ENCODE assay signal across 8 mouse cellular contexts in the genomic region with DNA sequence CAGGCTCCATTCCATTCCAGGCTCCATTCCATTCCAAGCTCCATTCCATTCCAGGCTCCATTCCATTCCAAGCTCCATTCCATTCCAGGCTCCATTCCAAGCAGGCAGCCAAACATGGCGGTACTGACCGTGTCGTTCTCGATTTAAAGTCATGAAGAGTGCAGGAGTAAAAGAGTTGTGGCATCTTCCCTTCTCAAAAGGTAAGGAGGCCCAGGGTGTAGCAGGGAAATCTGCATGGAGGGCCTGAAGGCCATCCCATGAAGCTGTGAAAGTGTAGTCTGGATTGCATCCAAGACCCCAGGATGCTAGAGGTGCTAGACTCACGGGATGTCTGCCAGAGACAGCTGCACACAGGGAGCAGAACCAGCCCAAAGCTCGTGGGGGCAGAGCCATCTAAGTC. TPM values are rescaled to one million over a fixed set of nuclear protein-coding genes. Genes with fewer than 3 reads are reported as not detected.
A peak's percentile ranks its signal among the peaks of the same experiment; 100 is the strongest.
DNase-seq lines count a peak whose midpoint lies in the region; ATAC-seq and TF ChIP-seq lines count a peak whose summit lies in the region.

No protein-coding gene starts in this region.

- H3K27ac ChIP-seq in left cerebral cortex, adult 2 months, result no peak overlapping the region
- no peak overlapping the region for H3K27ac ChIP-seq in limb, embryonic 13.5 days

- H3K9ac ChIP-seq in limb, embryonic 13.5 days, result peak overlapping the region; percentile 27; the same call in 1 of the 2 replicates

- no peak for DNase-seq in left cerebral cortex, adult 2 months (ENCODE audit: extremely low spot score in 1 of 2, low spot score in 2 of 2)
- no peak for DNase-seq in left cerebral cortex, postnatal 4 days
- peak; percentile 43 for DNase-seq in brain, embryonic 14.5 days (ENCODE audit: low read depth)
- DNase-seq in heart, postnatal 14 days, result peak; percentile 25 to 55
- DNase-seq in adipocyte (ENCODE audit: low spot score), result no peak

- H3K27me3 ChIP-seq in limb, embryonic 13.5 days, result peaks cover 5% of the 10 kb centered on the region

- 46% methylated on average over 6 of the region's 6 CpGs for WGBS in limb, embryonic 13.5 days

- no peak for TF ChIP-seq CTCF in left cerebral cortex, adult 2 months (IDR thresholded peaks at IDR 0.05)
- TF ChIP-seq CTCF in brain, embryonic 14.5 days (IDR thresholded peaks at IDR 0.05; ENCODE audit: borderline replicate concordance, extremely low read depth, insufficient read depth, insufficient read length), result no peak

- no peak for TF ChIP-seq POLR2A in brain, embryonic 14.5 days (IDR thresholded peaks at IDR 0.05; ENCODE audit: borderline replicate concordance, extremely low read depth, insufficient read depth, insufficient read length, poor library complexity, severe bottlenecking)

- intact Hi-C loops in left cerebral cortex, adult 2 months (cut with DNase I), result loop anchor here (1.0 to 5.0 kb wide), 2 partner anchors 16 to 53 kb away; no protein-coding TSS in a partner anchor
- intact Hi-C loops in left cerebral cortex, postnatal 4 days (cut with DNase I), result no loop called here
- intact Hi-C loops in heart, postnatal 14 days (cut with DNase I), result loop anchor here (10.0 kb wide), 1 partner anchor 240 kb away; no protein-coding TSS in a partner anchor

- peak overlapping the region; percentile 44 for H3K4me2 ChIP-seq in limb, embryonic 13.5 days (replicated peaks)

- H3K9me3 ChIP-seq in limb, embryonic 13.5 days, result no peaks in the 10 kb centered on the region

- peaks cover 15% of the 10 kb centered on the region for H3K4me1 ChIP-seq in limb, embryonic 13.5 days

- peaks cover 4% of the 10 kb centered on the region for H3K36me3 ChIP-seq in limb, embryonic 13.5 days

- no peak for ATAC-seq in limb, embryonic 13.5 days (ENCODE audit: low FRiP score, low read depth)
- no peak for ATAC-seq in megakaryocyte progenitor cell, adult 5-6 weeks (replicated peaks; ENCODE audit: poor library complexity)
- ATAC-seq in megakaryocyte-erythroid progenitor cell, adult 5-6 weeks (replicated peaks; ENCODE audit: low FRiP score, low TSS enrichment, poor library complexity, severe bottlenecking), result no peak

- H3K4me3 ChIP-seq in left cerebral cortex, adult 2 months, result peak overlapping the region; percentile 24; the same call in 1 of the 2 replicates
- peak overlapping the region; percentile 33 for H3K4me3 ChIP-seq in limb, embryonic 13.5 days

RNA-seq across cellular contexts. Expression of a gene that starts 2.5 kb away (rescaled TPM):
- 10 to 100 TPM; 12.6 to 17.0 TPM for total RNA-seq in left cerebral cortex, adult 2 months (2021)
- total RNA-seq in left cerebral cortex, postnatal 4 days (2021), result 10 to 100 TPM; 21.1 to 22.7 TPM
- 15.6 and 15.9 TPM in 2 replicates for polyA plus RNA-seq in brain, embryonic 14.5 days (2012; rRNA removed)
- total RNA-seq in heart, postnatal 14 days (2021), result 10 to 100 TPM; 43.5 to 54.0 TPM
- 88.6 and 92.9 TPM in 2 replicates for polyA plus RNA-seq in limb, embryonic 13.5 days (2015; fragmentation: Nextera tagmentation; extraction: Ambion mirVana)
- total RNA-seq in megakaryocyte progenitor cell, adult 5-6 weeks (2015), result 62.5 and 68.2 TPM in 2 replicates
- 42.4 and 44.9 TPM in 2 replicates for total RNA-seq in megakaryocyte progenitor cell, adult 5-6 weeks (2017)
- 11.5 and 19.0 TPM in 2 replicates for total RNA-seq in megakaryocyte-erythroid progenitor cell, adult 5-6 weeks (2014; fragmentation: Nextera tagmentation)
- total RNA-seq in megakaryocyte-erythroid progenitor cell, adult 5-6 weeks (2017), result 16.7 and 17.0 TPM in 2 replicates

RNA-seq across cellular contexts. Expression of a gene that starts 28.8 kb away (rescaled TPM):
- 1 to 10 TPM; 2.7 to 3.0 TPM for total RNA-seq in left cerebral cortex, adult 2 months (2021)
- total RNA-seq in left cerebral cortex, postnatal 4 days (2021), result 1 to 10 TPM; 2.2 to 3.0 TPM
- polyA plus RNA-seq in brain, embryonic 14.5 days (2012; rRNA removed), result 0.63 and 1.3 TPM in 2 replicates
- 10 to 100 TPM; 62.0 to 65.2 TPM for total RNA-seq in heart, postnatal 14 days (2021)
- 7.3 and 8.8 TPM in 2 replicates for polyA plus RNA-seq in limb, embryonic 13.5 days (2015; fragmentation: Nextera tagmentation; extraction: Ambion mirVana)
- 0.34 and 0.57 TPM in 2 replicates for total RNA-seq in megakaryocyte progenitor cell, adult 5-6 weeks (2015)
- total RNA-seq in megakaryocyte progenitor cell, adult 5-6 weeks (2017), result 0.17 and 0.30 TPM in 2 replicates
- total RNA-seq in megakaryocyte-erythroid progenitor cell, adult 5-6 weeks (2014; fragmentation: Nextera tagmentation), result 3.6 and 10.3 TPM in 2 replicates
- 1.5 and 2.3 TPM in 2 replicates for total RNA-seq in megakaryocyte-erythroid progenitor cell, adult 5-6 weeks (2017)

Comparison
In these comparisons a context has a peak if more than half of its experiments do, and no peak if none do; other contexts are left out.
1. DNase-seq: peak in brain, embryonic 14.5 days (single experiment) and heart, postnatal 14 days (2 of 2); none in left cerebral cortex, adult 2 months (0 of 2), left cerebral cortex, postnatal 4 days (single experiment) and adipocyte (single experiment).
2. RNA of a gene that starts 28.8 kb away (total RNA-seq): 62.0 to 65.2 TPM in heart, postnatal 14 days; 1.5 to 10.3 TPM in megakaryocyte-erythroid progenitor cell, adult 5-6 weeks, 2.7 to 3.0 TPM in left cerebral cortex, adult 2 months, 2.2 to 3.0 TPM in left cerebral cortex, postnatal 4 days and 0.17 to 0.57 TPM in megakaryocyte progenitor cell, adult 5-6 weeks; every median in the first group is over 4 times any median in the second.